Mouse (Mus musculus): Measurements from ENCODE around the gene Ksr2. TPM values are rescaled to one million over a fixed set of nuclear protein-coding genes. Genes with fewer than 3 reads are reported as not detected.

The Ksr2 gene
- polyA plus RNA-seq, 1 experiment from 2014 or later: 0.36 TPM

DNA sequence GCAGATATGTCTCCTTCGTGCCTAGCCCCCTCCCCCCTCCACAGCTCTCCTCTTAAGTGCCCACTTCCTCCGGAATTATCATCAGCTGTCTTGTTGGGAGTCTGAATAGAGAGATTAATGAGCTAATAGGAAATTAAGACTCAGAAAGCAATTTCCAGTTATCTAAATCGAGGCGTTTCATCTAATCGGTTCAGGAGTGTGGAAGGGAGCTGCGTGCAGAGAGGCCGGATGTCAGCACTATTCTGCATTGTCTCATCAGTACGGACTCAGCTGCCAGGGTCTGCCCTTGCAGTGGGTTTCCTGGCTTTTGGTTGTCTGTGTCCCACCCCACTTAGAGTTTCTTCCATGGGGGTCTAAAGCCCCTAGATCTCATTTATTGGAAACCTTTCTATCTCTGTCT is 262.0 kb downstream of the Ksr2 start:
- no peak overlapping the region for H3K4me3 ChIP-seq (ENCODE audit: low read depth, low read length)
- H3K9ac ChIP-seq: no peak overlapping the region
- no peak for DNase-seq
- no peak overlapping the region for H3K27ac ChIP-seq (ENCODE audit: low read depth)
- 33% methylated on average over 8 of the region's 8 CpGs for WGBS
- H3K36me3 ChIP-seq (ENCODE audit: insufficient read depth): no peaks in the 10 kb centered on the region
- H3K4me2 ChIP-seq: no peak overlapping the region
- H3K27me3 ChIP-seq (ENCODE audit: insufficient read depth, low read length): no peaks in the 10 kb centered on the region; the same call in 1 of the 2 replicates
- no peaks in the 10 kb centered on the region for H3K9me3 ChIP-seq (ENCODE audit: low read depth, low read length)
- no peak for ATAC-seq (ENCODE audit: insufficient read depth)
- no peaks in the 10 kb centered on the region for H3K4me1 ChIP-seq (ENCODE audit: insufficient read depth)
- TF ChIP-seq CTCF (IDR thresholded peaks at IDR 0.05; ENCODE audit: low read depth): no peak

DNA sequence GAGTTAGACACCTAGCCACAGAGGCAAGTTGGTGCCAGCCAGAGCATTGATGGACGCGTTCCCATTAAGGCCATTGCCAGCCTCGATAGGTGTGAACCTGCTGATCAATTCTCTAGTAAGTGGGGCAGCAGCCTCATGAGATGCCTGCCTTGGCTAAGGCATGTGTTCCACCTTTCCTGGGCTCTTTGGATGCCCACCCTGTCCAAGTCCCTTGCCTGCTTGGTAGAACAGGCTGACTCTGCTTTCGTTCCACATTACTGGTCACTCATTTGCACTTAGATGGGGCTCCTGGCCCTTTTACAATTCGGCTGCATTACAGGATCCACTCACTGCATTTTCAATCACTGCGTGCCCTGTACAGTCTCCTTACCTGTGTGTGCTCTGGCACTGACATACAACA is 263.4 kb downstream of the Ksr2 start:
- 95% methylated on average over 6 of the region's 6 CpGs for WGBS
- ATAC-seq (ENCODE audit: insufficient read depth): no peak
- no peak overlapping the region for H3K4me2 ChIP-seq
- no peak overlapping the region for H3K9ac ChIP-seq
- no peaks in the 10 kb centered on the region for H3K36me3 ChIP-seq (ENCODE audit: insufficient read depth)
- no peak for TF ChIP-seq CTCF (IDR thresholded peaks at IDR 0.05; ENCODE audit: low read depth)
- H3K4me1 ChIP-seq (ENCODE audit: insufficient read depth): no peaks in the 10 kb centered on the region
- DNase-seq: no peak
- H3K27ac ChIP-seq (ENCODE audit: low read depth): no peak overlapping the region
- H3K27me3 ChIP-seq (ENCODE audit: insufficient read depth, low read length): no peaks in the 10 kb centered on the region
- no peaks in the 10 kb centered on the region for H3K9me3 ChIP-seq (ENCODE audit: low read depth, low read length)
- no peak overlapping the region for H3K4me3 ChIP-seq (ENCODE audit: low read depth, low read length)

DNA sequence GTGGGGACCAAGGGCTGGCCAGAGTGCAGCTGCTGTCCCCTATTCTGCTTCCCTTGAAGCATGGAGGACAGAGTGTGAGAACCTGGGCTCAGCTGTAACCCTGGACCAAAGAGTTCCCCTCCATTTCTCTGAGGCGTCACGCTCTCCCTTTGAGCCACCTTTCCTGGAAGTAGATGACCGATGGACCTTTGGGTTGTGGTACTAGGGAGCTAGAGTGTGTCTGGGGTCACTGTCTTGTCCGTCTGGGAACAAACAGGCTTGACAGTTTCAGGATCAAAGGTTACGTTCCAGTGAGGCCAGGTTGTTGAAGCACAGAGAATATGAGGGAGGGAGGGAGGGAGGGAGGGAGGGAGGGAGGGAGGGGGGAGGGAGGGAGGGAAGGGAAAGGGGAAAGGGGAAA is 264.6 kb downstream of the Ksr2 start:
- ATAC-seq (ENCODE audit: insufficient read depth) (no peak), DNase-seq (no peak)
- no peak overlapping the region for H3K4me3 ChIP-seq (ENCODE audit: low read depth, low read length)
- no peak overlapping the region for H3K9ac ChIP-seq
- H3K4me1 ChIP-seq (ENCODE audit: insufficient read depth): no peaks in the 10 kb centered on the region
- no peaks in the 10 kb centered on the region for H3K27me3 ChIP-seq (ENCODE audit: insufficient read depth, low read length)
- WGBS: 52% methylated on average over 4 of the region's 5 CpGs
- TF ChIP-seq CTCF (IDR thresholded peaks at IDR 0.05; ENCODE audit: low read depth): no peak
- no peaks in the 10 kb centered on the region for H3K36me3 ChIP-seq (ENCODE audit: insufficient read depth)
- H3K9me3 ChIP-seq (ENCODE audit: low read depth, low read length): no peaks in the 10 kb centered on the region
- H3K27ac ChIP-seq (ENCODE audit: low read depth): no peak overlapping the region
- H3K4me2 ChIP-seq: no peak overlapping the region

DNA sequence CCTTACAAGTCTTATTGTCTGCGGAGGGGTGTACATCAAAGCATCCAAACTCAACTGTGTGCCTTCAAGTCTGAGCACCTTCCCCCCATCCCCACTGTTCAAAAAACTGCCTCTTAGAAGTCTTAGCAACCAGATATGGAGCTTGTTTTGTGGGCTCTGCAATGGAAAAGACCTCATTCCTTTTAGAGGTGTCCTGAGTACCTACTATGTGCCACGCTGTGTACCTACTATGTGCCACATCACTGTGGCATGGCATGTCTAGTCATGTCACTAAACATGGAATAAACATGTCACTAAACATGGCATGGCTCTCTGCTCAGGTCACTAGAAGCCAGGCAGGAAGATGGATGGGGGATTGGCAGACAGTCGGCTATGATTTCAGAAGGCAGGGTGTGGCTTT is 268.4 kb downstream of the Ksr2 start:
- no peak for TF ChIP-seq CTCF (IDR thresholded peaks at IDR 0.05; ENCODE audit: low read depth)
- no peak overlapping the region for H3K27ac ChIP-seq (ENCODE audit: low read depth)
- ATAC-seq (ENCODE audit: insufficient read depth) (no peak), DNase-seq (no peak)
- H3K4me1 ChIP-seq (ENCODE audit: insufficient read depth): no peaks in the 10 kb centered on the region
- no peak overlapping the region for H3K9ac ChIP-seq
- H3K9me3 ChIP-seq (ENCODE audit: low read depth, low read length): no peaks in the 10 kb centered on the region
- no peaks in the 10 kb centered on the region for H3K27me3 ChIP-seq (ENCODE audit: insufficient read depth, low read length)
- no peak overlapping the region for H3K4me3 ChIP-seq (ENCODE audit: low read depth, low read length)
- H3K36me3 ChIP-seq (ENCODE audit: insufficient read depth): no peaks in the 10 kb centered on the region
- 82% methylated on average over 3 of the region's 3 CpGs for WGBS
- no peak overlapping the region for H3K4me2 ChIP-seq

DNA sequence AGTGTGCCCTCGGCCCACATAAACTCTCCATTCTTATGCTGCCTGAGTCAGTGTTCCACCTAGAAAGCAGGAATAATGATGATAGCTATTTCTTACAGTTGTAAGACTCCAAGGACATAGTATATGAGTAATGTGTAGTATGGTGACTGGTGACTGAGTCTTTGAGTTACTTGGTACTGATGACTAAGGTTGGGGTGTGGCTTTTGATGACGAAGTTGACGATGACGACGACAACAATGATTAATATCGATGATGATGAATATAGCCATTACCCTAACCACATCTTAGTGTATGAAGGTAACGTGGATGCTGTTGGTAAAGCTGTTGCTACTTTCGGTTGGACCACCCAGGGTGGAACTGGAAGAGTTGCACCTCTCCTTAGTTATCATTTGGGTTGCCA is 270.7 kb downstream of the Ksr2 start:
- Histone ChIP-seq H3K4me2 (no peak overlapping the region), H3K36me3 (ENCODE audit: insufficient read depth) (no peaks in the 10 kb centered on the region), H3K4me1 (ENCODE audit: insufficient read depth) (no peaks in the 10 kb centered on the region), H3K9me3 (ENCODE audit: low read depth, low read length) (no peaks in the 10 kb centered on the region), H3K27ac (ENCODE audit: low read depth) (no peak overlapping the region), H3K9ac (no peak overlapping the region), H3K27me3 (ENCODE audit: insufficient read depth, low read length) (no peaks in the 10 kb centered on the region), H3K4me3 (ENCODE audit: low read depth, low read length) (no peak overlapping the region)
- TF ChIP-seq CTCF (IDR thresholded peaks at IDR 0.05; ENCODE audit: low read depth): no peak
- DNase-seq: no peak
- no peak for ATAC-seq (ENCODE audit: insufficient read depth)
- WGBS: 92% methylated on average over 8 of the region's 8 CpGs

DNA sequence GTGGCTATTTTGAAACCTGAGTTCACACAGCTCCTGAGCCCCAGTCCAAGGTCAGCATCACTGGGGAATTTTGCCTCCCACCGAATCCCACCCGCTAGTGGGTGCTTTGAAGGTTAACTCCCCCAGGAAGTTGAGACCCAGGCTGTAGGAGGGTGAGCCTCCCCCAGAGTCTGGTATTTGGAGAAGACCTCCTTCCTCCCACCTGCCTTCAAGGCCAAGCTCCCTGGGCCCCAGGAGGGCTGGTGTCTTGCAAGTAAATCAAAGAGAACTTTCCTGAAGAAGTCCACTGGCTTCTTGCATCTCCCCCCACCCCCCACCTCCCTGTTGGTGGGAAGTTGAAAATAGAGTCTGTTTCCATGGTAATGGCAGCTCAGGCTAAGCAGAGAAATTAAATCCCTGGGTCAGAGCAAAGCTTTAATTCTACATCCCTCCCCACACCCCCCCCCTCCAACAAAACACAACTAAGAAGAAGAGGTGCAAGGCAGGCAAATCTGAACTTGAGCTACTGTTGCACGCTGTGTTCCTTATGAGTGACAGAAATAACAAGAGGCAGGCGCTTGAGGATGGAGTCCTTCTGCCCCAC is 274.1 kb downstream of the Ksr2 start:
- H3K9ac ChIP-seq: no peak overlapping the region

DNA sequence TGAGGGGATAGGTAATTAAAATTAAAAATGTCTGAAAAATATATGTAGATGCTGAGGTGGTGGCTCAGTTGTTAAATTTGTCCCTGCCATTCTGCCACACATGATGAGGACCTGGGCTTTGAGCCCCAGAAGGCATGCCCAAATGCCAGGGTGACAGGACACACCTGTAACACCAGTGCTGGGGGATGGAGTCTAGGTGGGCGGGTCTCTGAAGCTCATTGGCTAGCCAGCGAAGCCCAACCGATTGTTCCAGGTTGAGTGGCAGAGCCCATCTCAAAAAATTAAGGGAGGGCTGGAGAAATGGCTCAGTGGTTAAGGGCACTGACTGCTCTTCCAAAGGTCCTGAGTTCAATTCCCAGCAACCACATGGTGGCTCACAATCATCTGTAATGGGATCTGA is 274.9 kb downstream of the Ksr2 start:
- Histone ChIP-seq H3K4me3 (ENCODE audit: low read depth, low read length) (no peak overlapping the region), H3K9me3 (ENCODE audit: low read depth, low read length) (no peaks in the 10 kb centered on the region), H3K4me2 (no peak overlapping the region), H3K27ac (ENCODE audit: low read depth) (no peak overlapping the region), H3K4me1 (ENCODE audit: insufficient read depth) (0 out of 2 replicates have a peak, but pooled peaks cover 7% of the 10 kb centered on the region), H3K9ac (no peak overlapping the region), H3K36me3 (ENCODE audit: insufficient read depth) (no peaks in the 10 kb centered on the region), H3K27me3 (ENCODE audit: insufficient read depth, low read length) (no peaks in the 10 kb centered on the region)
- WGBS: 18% methylated on average over 3 of the region's 3 CpGs
- no peak for TF ChIP-seq CTCF (IDR thresholded peaks at IDR 0.05; ENCODE audit: low read depth)
- ATAC-seq (ENCODE audit: insufficient read depth): no peak
- DNase-seq: no peak

More for the DNA sequence above, 274.1 kb downstream of the Ksr2 start:
- ATAC-seq (ENCODE audit: insufficient read depth) (no peak), DNase-seq (peak; percentile 19)
- Histone ChIP-seq H3K4me1 (ENCODE audit: insufficient read depth) (0 out of 2 replicates have a peak, but pooled peaks cover 7% of the 10 kb centered on the region), H3K4me2 (no peak overlapping the region), H3K27me3 (ENCODE audit: insufficient read depth, low read length) (no peaks in the 10 kb centered on the region), H3K4me3 (ENCODE audit: low read depth, low read length) (no peak overlapping the region), H3K27ac (ENCODE audit: low read depth) (no peak overlapping the region), H3K9me3 (ENCODE audit: low read depth, low read length) (no peaks in the 10 kb centered on the region), H3K36me3 (ENCODE audit: insufficient read depth) (no peaks in the 10 kb centered on the region)
- 21% methylated on average over 4 of the region's 4 CpGs for WGBS
- TF ChIP-seq CTCF (IDR thresholded peaks at IDR 0.05; ENCODE audit: low read depth): no peak
